Mouse (Mus musculus): Measurements from ENCODE around the gene C1ql2. TPM values are rescaled to one million over a fixed set of nuclear protein-coding genes. Genes with fewer than 3 reads are reported as not detected.

Gene C1ql2
- total and polyA plus RNA-seq, 3 experiments, result not detected

DNA sequence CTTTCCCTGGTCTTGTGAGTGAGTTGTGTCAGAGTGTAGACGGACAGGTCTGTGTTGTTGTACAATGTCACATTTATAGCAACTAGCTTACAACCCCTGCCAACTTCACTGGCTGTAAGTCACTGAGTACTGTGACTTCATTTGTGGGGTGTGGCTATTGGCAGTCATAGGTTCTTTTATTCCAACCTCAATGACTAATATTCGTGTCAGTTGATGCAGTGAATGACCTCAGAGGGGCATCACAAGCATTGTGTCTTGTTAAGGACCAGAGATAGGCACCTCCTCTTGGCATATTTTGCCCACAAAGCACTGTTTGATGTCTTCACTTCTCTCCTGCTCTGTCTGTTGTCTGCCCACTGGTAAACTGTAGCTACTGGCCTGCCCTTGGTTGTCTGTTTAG lies 34.6 kb upstream of the C1ql2 start:
- no peaks in the 10 kb centered on the region for H3K9me3 ChIP-seq (replicated peaks; ENCODE audit: insufficient read depth, low read length)
- DNase-seq (ENCODE audit: low read depth, low spot score), result no peak
- no peak overlapping the region for H3K9ac ChIP-seq (ENCODE audit: control insufficient read depth, low read depth, low read length, poor library complexity, severe bottlenecking)
- H3K27ac ChIP-seq (ENCODE audit: control insufficient read depth, low read depth, low read length), result no peak overlapping the region
- no peak overlapping the region for H3K4me3 ChIP-seq (ENCODE audit: control insufficient read depth in 1 of 2, insufficient read depth in 1 of 2, low read depth in 2 of 2, low read length in 2 of 2)
- peaks cover 0 to 2% of the 10 kb centered on the region in 2 experiments; a peak in 3 of 4 replicates for H3K27me3 ChIP-seq (ENCODE audit: control insufficient read depth in 1 of 2, insufficient read depth in 2 of 2, low read length in 2 of 2)
- H3K79me2 ChIP-seq (ENCODE audit: control insufficient read depth, insufficient read depth, low read length, poor library complexity), result no peaks in the 10 kb centered on the region
- no peaks in the 10 kb centered on the region for H3K4me1 ChIP-seq (ENCODE audit: control insufficient read depth in 1 of 2, insufficient read depth in 2 of 2, low read length in 2 of 2)
- TF ChIP-seq POLR2AphosphoS2 (IDR thresholded peaks at IDR 0.05; ENCODE audit: low read length) (no peak), NRF1 (IDR thresholded peaks at IDR 0.05; ENCODE audit: insufficient read depth, low read depth, low read length, poor library complexity, severe bottlenecking) (no peak), USF1 (IDR thresholded peaks at IDR 0.05; ENCODE audit: low read depth, low read length) (no peak), MXI1 (IDR thresholded peaks at IDR 0.05; ENCODE audit: low read depth, low read length) (no peak), TAL1 (IDR thresholded peaks at IDR 0.05; ENCODE audit: low read length) (no peak), MAX (IDR thresholded peaks at IDR 0.05; ENCODE audit: low read length) (no peak), MAZ (IDR thresholded peaks at IDR 0.05; ENCODE audit: low read depth, low read length) (no peak), USF2 (IDR thresholded peaks at IDR 0.05; ENCODE audit: borderline replicate concordance in 1 of 2, insufficient read depth in 1 of 2, low read depth in 1 of 2, low read length in 2 of 2) (no peak), E2F4 (IDR thresholded peaks at IDR 0.05; ENCODE audit: borderline replicate concordance, low read depth, low read length) (no peak), RAD21 (IDR thresholded peaks at IDR 0.05; ENCODE audit: low read depth, low read length) (no peak), MAFK (IDR thresholded peaks at IDR 0.05; ENCODE audit: borderline replicate concordance, low read depth, low read length) (no peak), ELF1 (IDR thresholded peaks at IDR 0.05; ENCODE audit: low read depth, low read length) (no peak), MYC (IDR thresholded peaks at IDR 0.05; ENCODE audit: low read depth, low read length) (no peak)
- H3K36me3 ChIP-seq (ENCODE audit: control insufficient read depth in 1 of 2, insufficient read depth in 2 of 2, low read length in 2 of 2), result no peaks in the 10 kb centered on the region

- Histone ChIP-seq H3K79me2 (ENCODE audit: control insufficient read depth, insufficient read depth, low read length, poor library complexity) (no peaks in the 10 kb centered on the region), H3K4me1 (ENCODE audit: control insufficient read depth in 1 of 2, insufficient read depth in 2 of 2, low read length in 2 of 2) (no peaks in the 10 kb centered on the region)
- no peak for TF ChIP-seq CTCF (IDR thresholded peaks at IDR 0.05 in 2 of 3, conservative IDR thresholded peaks at IDR 0.05 in 1 of 3; ENCODE audit: control insufficient read depth in 1 of 3, insufficient read depth in 1 of 3, low read depth in 2 of 3, low read length in 3 of 3, poor library complexity in 1 of 3, severe bottlenecking in 1 of 3)
- no peak for TF ChIP-seq USF1 (IDR thresholded peaks at IDR 0.05; ENCODE audit: low read depth, low read length)
- no peak for TF ChIP-seq ZMIZ1 (IDR thresholded peaks at IDR 0.05; ENCODE audit: low read depth, low read length)
- no peak for TF ChIP-seq MXI1 (IDR thresholded peaks at IDR 0.05; ENCODE audit: low read depth, low read length)
- TF ChIP-seq SMC3 (IDR thresholded peaks at IDR 0.05; ENCODE audit: low read depth, low read length), result no peak
- no peak for TF ChIP-seq NELFE (IDR thresholded peaks at IDR 0.05; ENCODE audit: low read depth, low read length)
- no peak for TF ChIP-seq RCOR1 (IDR thresholded peaks at IDR 0.05; ENCODE audit: low read depth, low read length)
- TF ChIP-seq MAFK (IDR thresholded peaks at IDR 0.05; ENCODE audit: borderline replicate concordance, low read depth, low read length), result no peak
- TF ChIP-seq UBTF (IDR thresholded peaks at IDR 0.05; ENCODE audit: borderline replicate concordance, insufficient read depth, low read depth, low read length), result no peak
These were observed 18.9 kb upstream of the C1ql2 start for GRCm38 (mm10) chr1:120321270-120322021.

More at GRCm38 (mm10) chr1:120321270-120322021, 18.9 kb upstream of the C1ql2 start:
- H3K9ac ChIP-seq (ENCODE audit: control insufficient read depth, low read depth, low read length, poor library complexity, severe bottlenecking), result no peak overlapping the region
- no peak overlapping the region for H3K4me3 ChIP-seq (ENCODE audit: control insufficient read depth in 1 of 2, insufficient read depth in 1 of 2, low read depth in 2 of 2, low read length in 2 of 2)
- no peak overlapping the region for H3K27ac ChIP-seq (ENCODE audit: control insufficient read depth, low read depth, low read length)
- H3K27me3 ChIP-seq (ENCODE audit: control insufficient read depth in 1 of 2, insufficient read depth in 2 of 2, low read length in 2 of 2), result no peaks in the 10 kb centered on the region
- H3K36me3 ChIP-seq (ENCODE audit: control insufficient read depth in 1 of 2, insufficient read depth in 2 of 2, low read length in 2 of 2), result no peaks in the 10 kb centered on the region
- no peak for DNase-seq (ENCODE audit: low read depth, low spot score)
- no peaks in the 10 kb centered on the region for H3K9me3 ChIP-seq (replicated peaks; ENCODE audit: insufficient read depth, low read length)
